Mouse (Mus musculus) kidney, adult 11 months (tissue): ENCODE results near the gene Gbe1.

Experiments
- DNase-seq: peaks from one replicate; pipeline ENCODE4 v3.0.0; 2022

The Gbe1 gene

GRCm38 (mm10) chr16:70358326-70358725 lies 44.6 kb downstream of the Gbe1 start:
- no peak for DNase-seq

GRCm38 (mm10) chr16:70365229-70365628 lies 51.5 kb downstream of the Gbe1 start:
- no peak for DNase-seq

- DNase-seq, result no peak
Measured at GRCm38 (mm10) chr16:70381045-70381444, 67.3 kb downstream of the Gbe1 start.

DNA sequence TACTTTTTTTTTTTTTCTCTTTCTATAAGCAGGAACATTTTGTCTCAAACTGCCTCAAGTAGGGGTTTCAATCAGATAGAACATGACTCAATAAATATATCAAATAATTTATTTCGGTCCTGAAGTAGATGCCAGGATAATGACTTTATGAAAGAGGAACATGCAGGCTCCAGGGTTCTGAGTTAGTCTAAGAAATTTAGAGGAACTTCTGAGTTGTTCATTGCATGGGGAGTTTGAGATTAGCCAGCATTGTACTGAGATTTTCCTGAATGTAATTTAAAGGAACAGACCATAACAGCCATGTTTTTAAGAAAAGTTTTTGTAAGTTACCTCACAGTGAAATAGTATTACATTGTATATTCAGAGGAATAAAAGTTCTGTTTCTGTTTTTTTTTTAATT lies 71.7 kb downstream of the Gbe1 start:
- no peak for DNase-seq

DNA sequence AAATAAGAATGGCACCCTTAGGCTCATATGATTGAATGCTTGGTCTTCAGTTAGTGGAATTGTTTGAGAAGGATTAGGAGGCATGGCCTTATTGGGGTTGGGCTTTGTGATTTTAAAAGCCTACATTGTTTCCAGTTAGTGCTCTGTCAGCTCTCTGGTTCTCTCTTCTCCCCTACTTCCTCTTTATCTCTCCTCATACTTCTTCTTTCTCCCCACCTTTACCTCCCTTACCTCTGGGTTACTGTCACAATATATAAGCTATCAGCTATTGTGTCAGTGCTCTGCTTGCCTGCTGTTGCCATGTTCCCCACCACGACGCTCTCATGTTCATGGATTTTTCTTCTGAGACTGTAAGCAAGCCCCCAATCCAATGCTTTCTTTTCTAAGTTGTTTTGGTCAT lies 73.6 kb downstream of the Gbe1 start:
- no peak for DNase-seq

DNA sequence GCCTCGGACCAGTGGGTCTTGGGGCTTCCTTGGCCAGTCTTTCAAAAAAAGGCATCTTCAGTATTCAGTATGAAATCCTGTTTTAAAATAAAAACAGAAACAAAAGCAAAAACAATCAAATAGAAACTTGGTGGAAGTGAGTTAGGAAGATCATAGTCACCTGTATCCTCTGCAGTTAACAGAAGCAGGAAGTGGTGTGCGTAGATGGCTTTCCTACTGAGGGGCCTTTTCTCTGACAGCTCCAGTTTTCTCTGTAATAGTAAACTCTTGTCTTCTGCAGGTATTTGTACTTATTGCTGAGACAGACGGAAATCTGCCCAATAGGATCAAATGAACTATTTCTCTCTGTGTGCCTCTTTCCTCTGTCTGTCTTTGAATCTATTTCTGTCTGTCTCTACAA lies 81.5 kb downstream of the Gbe1 start:
- no peak for DNase-seq

DNA sequence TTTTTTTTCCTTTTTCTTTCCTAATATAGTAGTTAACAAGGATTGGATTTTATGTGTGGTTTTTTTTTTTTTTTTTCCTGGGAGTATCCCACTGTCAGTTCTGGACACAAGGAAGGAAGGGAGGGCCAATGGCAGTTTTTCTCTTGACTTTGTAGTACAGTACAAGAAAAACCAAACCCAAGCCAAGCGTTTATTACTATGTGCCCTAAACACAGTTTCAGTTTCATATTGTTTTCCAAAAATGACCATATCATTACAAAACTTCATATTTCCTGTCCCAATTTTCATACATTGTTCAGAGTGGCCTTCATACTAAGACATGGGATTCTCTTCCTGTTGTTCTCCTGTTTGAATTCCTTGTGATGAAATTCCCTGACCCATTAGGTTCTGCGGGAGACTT lies 94.0 kb downstream of the Gbe1 start:
- no peak for DNase-seq

GRCm38 (mm10) chr16:70421077-70421476 lies 107.3 kb downstream of the Gbe1 start:
- DNase-seq, result no peak

DNA sequence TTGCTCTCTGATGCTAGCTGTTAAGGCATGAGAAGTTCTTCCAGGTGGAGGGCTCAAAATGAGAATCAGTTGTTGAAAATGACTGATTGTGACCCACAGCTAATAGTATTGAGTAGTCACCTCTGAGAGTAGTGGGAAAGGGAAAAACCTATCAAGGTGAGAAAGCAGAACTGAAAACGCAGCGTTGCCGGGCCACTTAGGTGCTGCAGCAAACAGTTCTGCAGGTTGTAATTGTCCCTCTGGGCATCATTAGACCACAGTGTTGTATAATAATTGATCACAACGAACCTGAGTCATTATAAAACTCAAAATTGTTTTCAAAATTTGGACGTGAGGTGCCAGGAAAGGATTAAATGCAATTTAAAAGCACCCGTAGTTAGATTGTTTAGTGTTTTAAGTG lies 135.8 kb downstream of the Gbe1 start:
- no peak for DNase-seq

DNA sequence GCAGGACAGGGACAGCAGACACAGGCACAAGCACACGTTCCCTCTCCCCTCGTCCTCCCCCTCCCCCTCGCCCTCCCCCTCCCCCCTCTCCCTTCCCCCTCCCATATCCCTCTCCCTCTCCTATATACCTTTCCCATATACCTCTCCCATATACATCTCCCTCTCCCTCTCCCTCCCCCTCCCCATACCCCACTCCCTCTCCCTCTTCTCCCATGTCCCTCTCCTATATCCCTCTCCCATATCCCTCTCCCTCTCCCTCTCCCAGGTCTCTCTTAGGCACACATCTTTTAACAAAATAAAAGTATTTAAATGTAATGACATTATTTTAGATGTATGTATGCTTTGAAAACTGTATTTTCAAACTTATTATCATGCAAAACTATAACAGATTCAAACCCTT lies 161.8 kb downstream of the Gbe1 start:
- DNase-seq, result no peak

DNA sequence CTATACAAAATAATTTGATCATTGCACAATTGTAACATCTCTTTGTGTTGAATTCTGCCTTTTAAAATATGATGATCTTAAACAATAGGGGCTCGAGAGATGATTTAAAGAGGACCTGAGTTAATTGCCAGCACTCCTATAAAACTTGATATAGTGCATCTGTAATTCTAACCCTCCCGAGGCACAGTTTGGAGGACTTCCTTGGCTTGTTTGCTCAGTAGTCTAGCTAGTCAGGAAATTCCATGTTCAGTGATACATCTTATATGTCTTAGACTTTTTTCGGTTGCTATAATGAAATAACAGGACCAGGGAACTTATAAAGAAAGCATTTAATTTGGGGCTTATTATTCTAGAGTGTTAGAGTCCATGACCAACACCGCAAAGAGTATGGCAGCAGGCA lies 162.4 kb downstream of the Gbe1 start:
- DNase-seq, result no peak

DNA sequence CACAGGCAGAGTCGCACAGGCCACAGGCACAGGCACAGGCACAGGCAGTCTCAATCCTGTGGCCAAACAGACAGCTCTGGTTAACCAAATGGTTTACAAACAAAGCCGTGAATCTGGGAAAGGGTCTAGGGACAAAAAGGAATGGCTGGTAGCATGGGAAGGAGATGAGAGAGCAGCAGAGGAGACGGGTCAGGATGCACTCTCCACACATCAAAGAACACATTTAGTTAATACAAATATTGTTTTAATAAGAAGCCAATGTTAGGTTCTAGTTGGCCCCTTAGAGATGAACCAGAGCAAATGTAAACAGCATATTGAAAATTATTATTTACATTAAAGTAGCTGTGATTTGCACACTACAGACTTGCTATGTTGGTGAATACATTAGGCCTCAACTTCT lies 166.7 kb downstream of the Gbe1 start:
- no peak for DNase-seq

- no peak for DNase-seq
Measured at GRCm38 (mm10) chr16:70506457-70506856, 192.7 kb downstream of the Gbe1 start.

DNA sequence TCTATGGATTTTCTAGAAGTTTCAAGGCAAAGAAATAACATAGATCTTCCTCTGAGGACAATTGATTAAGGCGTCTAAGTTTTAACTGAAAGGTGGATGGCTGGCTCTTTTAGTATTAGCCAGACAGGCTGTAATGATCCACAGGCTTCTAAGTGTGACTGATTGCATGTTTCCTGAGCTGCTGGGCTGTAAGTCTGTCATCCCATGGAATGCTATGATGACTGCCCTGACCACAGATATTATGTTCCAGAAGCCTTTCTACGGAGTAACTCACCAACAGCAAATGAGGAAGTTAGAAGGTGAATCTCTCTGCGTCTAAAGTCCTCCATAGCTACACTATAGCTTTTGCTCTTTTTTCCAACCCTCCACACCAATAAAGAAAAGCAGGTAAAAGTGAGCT lies 197.2 kb downstream of the Gbe1 start:
- DNase-seq, result no peak

- DNase-seq, result no peak
Measured at GRCm38 (mm10) chr16:70522861-70523260, 209.1 kb downstream of the Gbe1 start.

DNA sequence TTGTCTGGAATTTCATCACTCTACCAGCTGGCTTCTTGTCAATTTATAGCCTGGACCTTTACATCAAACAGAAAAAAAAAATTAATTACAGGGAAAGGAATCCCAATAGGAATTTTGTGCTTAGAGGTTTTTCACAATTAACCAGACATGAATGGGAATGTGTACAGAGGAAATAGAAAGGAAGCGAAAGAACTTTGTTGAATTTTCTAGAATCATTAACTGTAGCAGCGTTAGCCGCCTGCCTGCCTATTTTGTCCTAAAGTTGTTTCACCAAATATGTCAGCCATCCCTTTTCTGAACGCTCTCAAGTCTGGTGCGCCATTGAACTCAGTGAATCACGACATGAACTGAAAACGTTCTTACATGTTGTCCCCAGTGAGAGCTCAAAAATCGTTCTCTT lies 209.8 kb downstream of the Gbe1 start:
- DNase-seq, result no peak

- no peak for DNase-seq
Measured at GRCm38 (mm10) chr16:70524273-70524672, 210.5 kb downstream of the Gbe1 start.

DNA sequence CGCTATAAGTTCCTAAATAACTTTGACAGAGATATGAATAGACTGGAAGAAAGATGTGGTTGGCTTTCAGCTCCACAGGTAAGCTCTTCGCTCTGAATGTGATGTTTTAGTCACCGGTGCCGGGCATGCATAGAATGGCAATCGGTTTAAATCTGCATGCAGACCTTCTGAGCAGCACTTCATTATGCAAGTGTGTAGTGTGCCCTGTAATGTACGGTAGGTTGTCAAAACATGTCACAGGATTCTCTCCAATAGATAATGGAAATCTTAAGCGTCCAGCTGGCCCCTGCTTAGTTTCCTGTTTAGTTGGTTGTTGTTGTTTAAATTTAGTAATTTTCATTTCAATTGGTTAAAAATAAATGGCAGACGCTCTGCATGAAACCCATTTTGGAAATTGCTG lies 213.5 kb downstream of the Gbe1 start:
- DNase-seq, result no peak

DNA sequence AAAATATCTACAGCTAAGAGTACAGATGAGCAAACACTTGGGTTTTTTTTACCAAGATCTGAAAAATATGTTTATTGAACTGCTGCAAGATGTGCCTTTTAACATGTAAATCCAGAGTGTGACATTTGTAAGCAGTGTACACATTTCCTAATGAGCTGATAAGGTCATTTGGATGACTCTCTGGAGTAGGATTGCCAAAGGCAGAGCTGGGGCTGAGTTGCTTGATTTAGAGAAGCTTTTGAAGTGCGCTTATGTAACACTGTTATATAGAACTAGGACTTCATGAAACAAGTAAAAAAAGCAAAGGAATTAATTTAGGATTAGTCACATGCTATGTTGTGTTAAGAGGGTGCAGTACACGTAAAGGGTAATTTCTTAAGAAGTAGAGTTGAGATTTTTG lies 221.5 kb downstream of the Gbe1 start:
- DNase-seq, result no peak

- DNase-seq, result no peak
Measured at GRCm38 (mm10) chr16:70550835-70551234, 237.1 kb downstream of the Gbe1 start.

- DNase-seq, result peak; percentile 16
Measured at GRCm38 (mm10) chr16:70561635-70562348, 248.0 kb downstream of the Gbe1 start.

- DNase-seq, result no peak
Measured at GRCm38 (mm10) chr16:70562574-70562973, 248.8 kb downstream of the Gbe1 start.

GRCm38 (mm10) chr16:70563456-70563855 lies 249.7 kb downstream of the Gbe1 start:
- no peak for DNase-seq

DNA sequence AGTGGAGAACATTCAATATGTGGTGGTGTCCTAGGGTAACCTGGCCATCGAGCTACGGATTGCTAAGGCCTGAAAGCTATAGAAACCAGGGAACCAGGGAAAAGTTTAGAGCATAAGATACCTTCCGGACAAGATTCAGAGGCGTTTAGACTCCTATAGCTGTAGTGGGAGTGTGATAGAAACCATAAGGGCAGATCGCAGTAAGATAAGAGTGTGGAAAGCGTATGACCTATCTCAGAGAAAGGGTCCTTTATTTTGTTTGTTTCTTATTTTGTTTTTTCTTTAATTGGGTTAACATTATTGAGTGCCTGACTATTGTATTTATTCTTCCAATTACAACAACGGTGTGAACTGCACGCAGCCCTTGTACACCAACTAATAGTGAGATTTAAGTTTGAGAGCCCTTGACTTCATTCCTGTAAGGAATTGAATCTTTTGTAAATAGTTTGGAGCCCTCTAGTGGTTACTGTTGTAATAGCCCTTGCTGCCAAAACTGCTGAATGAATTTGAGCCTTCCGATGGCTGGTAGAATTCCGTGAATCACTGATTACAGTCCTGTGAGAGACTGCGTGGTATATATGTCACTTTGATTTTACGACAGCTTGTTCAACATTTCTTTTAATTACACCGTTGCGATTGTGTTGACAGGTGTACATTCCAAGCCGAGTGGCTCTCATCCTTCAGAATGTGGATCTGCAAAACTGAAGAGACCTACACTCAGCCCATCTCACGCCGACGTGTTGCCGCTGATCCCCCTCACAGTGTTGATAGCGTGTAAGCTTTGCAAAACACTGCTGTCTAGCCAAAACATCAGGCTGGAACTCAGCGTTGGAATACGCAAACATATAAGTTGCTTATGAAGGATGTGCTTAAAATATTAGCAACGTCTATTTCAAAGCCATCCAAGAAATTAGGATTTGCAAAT lies 254.9 kb downstream of the Gbe1 start:
- no peak for DNase-seq
